In the genomic region with DNA sequence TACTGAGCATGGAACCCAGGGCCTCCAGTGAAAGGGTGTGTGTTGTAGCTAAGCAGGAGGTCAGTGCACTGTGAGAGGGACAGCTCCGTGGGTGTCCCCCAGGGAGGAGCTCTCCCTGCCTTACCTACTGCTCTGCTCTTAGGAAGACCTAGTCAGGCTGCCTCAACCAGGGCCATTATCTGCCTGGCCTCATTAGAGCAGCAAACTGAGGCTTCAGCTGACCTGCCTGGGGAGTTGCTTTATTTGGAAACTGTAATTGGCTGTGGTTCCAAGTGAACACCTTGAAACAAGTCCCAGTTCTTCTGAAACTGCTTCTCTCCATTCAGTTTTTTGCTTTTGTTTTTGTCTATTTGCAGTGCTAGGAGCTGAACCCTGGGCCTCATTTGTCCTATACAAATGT, we compare ENCODE assay signal across 24 mouse cellular contexts. TPM values are rescaled to one million over a fixed set of nuclear protein-coding genes. Genes with fewer than 3 reads are reported as not detected.
A peak's percentile ranks its signal among the peaks of the same experiment; 100 is the strongest.
DNase-seq lines count a peak whose midpoint lies in the region; ATAC-seq and TF ChIP-seq lines count a peak whose summit lies in the region.
"Had no signal": no experiment of that assay in that cellular context is flagged by ENCODE, and none has a peak within 500 bp of the region (broad histone marks: within the 10 kb centered on the region; RNA-seq: fewer than 3 reads in every experiment).

No protein-coding gene starts in this region.

- 37% methylated on average over 1 of the region's 1 CpGs for WGBS in heart, embryonic 11.5 days (ENCODE audit: insufficient replicate concordance)
- 48% methylated on average over 1 of the region's 1 CpGs for WGBS in liver, embryonic 14.5 days (ENCODE audit: insufficient replicate concordance)

- H3K4me1 ChIP-seq in heart, embryonic 11.5 days (ENCODE audit: control insufficient read depth, insufficient read depth, low read length): no peaks in the 10 kb centered on the region; the same call in 1 of the 2 replicates
- H3K4me1 ChIP-seq in liver, embryonic 14.5 days (replicated peaks; ENCODE audit: control insufficient read depth in 2 of 2, insufficient read depth in 2 of 2, low read length in 1 of 2): peaks cover 44 to 53% of the 10 kb centered on the region in 2 experiments
- H3K4me1 ChIP-seq: hindbrain, embryonic 12.5 days; limb, embryonic 10.5 days; midbrain, embryonic 12.5 days had no signal

- no peak for TF ChIP-seq CTCF in liver, embryonic 14.5 days (IDR thresholded peaks at IDR 0.05; ENCODE audit: low read depth)

- no peak overlapping the region for H3K4me3 ChIP-seq in heart, embryonic 11.5 days (ENCODE audit: low read depth, low read length)
- H3K4me3 ChIP-seq in liver, embryonic 14.5 days (ENCODE audit: insufficient read depth in 1 of 2, low read depth in 2 of 2, low read length in 2 of 2): no peak overlapping the region
- H3K4me3 ChIP-seq: embryonic facial prominence, embryonic 13.5 days; heart, embryonic 13.5 days; hindbrain, embryonic 12.5 days; left cerebral cortex, adult 2 months; limb, embryonic 10.5 days; midbrain, embryonic 12.5 days had no signal

- no peak for TF ChIP-seq EP300 in liver, embryonic 14.5 days (IDR thresholded peaks at IDR 0.05; ENCODE audit: low read depth)

- peak overlapping the region; percentile 54; the same call in 1 of the 2 replicates for H3K9ac ChIP-seq in heart, embryonic 11.5 days (ENCODE audit: low read depth, low read length)
- peak overlapping the region; percentile 45 for H3K9ac ChIP-seq in liver, embryonic 14.5 days (replicated peaks)
- H3K9ac ChIP-seq: embryonic facial prominence, embryonic 13.5 days; hindbrain, embryonic 12.5 days; midbrain, embryonic 12.5 days had no signal

- H3K36me3 ChIP-seq in heart, embryonic 11.5 days (ENCODE audit: control insufficient read depth, insufficient read depth, low read length): peaks cover 7% of the 10 kb centered on the region; the same call in 1 of the 2 replicates
- peaks cover 99% of the 10 kb centered on the region for H3K36me3 ChIP-seq in liver, embryonic 14.5 days (replicated peaks; ENCODE audit: control insufficient read depth, insufficient read depth, low read depth)

- H3K27ac ChIP-seq in heart, embryonic 11.5 days (ENCODE audit: low read depth, low read length): no peak overlapping the region
- peak overlapping the region; percentile 70 for H3K27ac ChIP-seq in liver, embryonic 14.5 days
- H3K27ac ChIP-seq: embryonic facial prominence, embryonic 13.5 days; heart, embryonic 13.5 days; hindbrain, embryonic 12.5 days; left cerebral cortex, adult 2 months; limb, embryonic 10.5 days; midbrain, embryonic 12.5 days had no signal

- ATAC-seq in heart, embryonic 11.5 days (replicated peaks; ENCODE audit: insufficient number of reproducible peaks, low FRiP score, low TSS enrichment): no peak
- no peak for ATAC-seq in liver, embryonic 14.5 days (ENCODE audit: insufficient read depth)
- ATAC-seq: activated CD4-positive, CD25-positive, alpha-beta regulatory T cell, adult 4 months; intestine, postnatal 0 days had no signal

- no peaks in the 10 kb centered on the region for H3K9me3 ChIP-seq in heart, embryonic 11.5 days (replicated peaks; ENCODE audit: control insufficient read depth, low read length)
- no peaks in the 10 kb centered on the region for H3K9me3 ChIP-seq in liver, embryonic 14.5 days (ENCODE audit: control insufficient read depth, low read length)
- H3K9me3 ChIP-seq: embryonic facial prominence, embryonic 13.5 days; heart, embryonic 13.5 days; hindbrain, embryonic 12.5 days; limb, embryonic 10.5 days; midbrain, embryonic 12.5 days had no signal

- no peaks in the 10 kb centered on the region for H3K27me3 ChIP-seq in heart, embryonic 11.5 days (ENCODE audit: control insufficient read depth, insufficient read depth, low read length)
- no peaks in the 10 kb centered on the region for H3K27me3 ChIP-seq in liver, embryonic 14.5 days (ENCODE audit: control insufficient read depth, insufficient read depth, low read length)
- H3K27me3 ChIP-seq: embryonic facial prominence, embryonic 13.5 days; heart, embryonic 13.5 days; hindbrain, embryonic 12.5 days; midbrain, embryonic 12.5 days had no signal

- intact Hi-C loops in heart, postnatal 14 days (cut with DNase I): no loop called here

- H3K4me2 ChIP-seq in heart, embryonic 11.5 days: no peak overlapping the region; the same call in 1 of the 2 replicates
- peak overlapping the region; percentile 38 for H3K4me2 ChIP-seq in liver, embryonic 14.5 days (ENCODE audit: low read depth)
- H3K4me2 ChIP-seq: embryonic facial prominence, embryonic 13.5 days; heart, embryonic 13.5 days; hindbrain, embryonic 12.5 days; midbrain, embryonic 12.5 days had no signal

- DNase-seq in heart, postnatal 14 days: no peak
- DNase-seq in cerebellum, adult 18-20 months: peak; percentile 55 to 64
- DNase-seq in cerebellum, adult 9-10 months: peak; percentile 71
- no peak for DNase-seq in liver, embryonic 14.5 days (ENCODE audit: low read depth in 3 of 3, low spot score in 3 of 3)
- DNase-seq in kidney, postnatal 4 days: no peak
- DNase-seq in left cerebral cortex, adult 8-10 months (ENCODE audit: low spot score in 2 of 2): no peak
- DNase-seq: adrenal gland, postnatal 10 days; embryo, embryonic 11 days; kidney, postnatal 25 days; lung, postnatal 10 days had no signal

RNA-seq across cellular contexts. Expression of gene Ptdss2, which starts 23.2 kb away (rescaled TPM):
- 65.0 and 71.2 TPM in 2 replicates for polyA plus RNA-seq in heart, embryonic 11.5 days (2014; fragmentation: Nextera tagmentation; extraction: Ambion mirVana)
- 10 to 100 TPM; 35.9 to 38.7 TPM for total RNA-seq in heart, postnatal 14 days (2021)
- 72.2 and 72.8 TPM in 2 replicates for polyA plus RNA-seq in liver, embryonic 14.5 days (2012; rRNA removed)
- polyA plus RNA-seq in liver, embryonic 14.5 days (2014; fragmentation: Nextera tagmentation; extraction: Ambion mirVana): 111 and 130 TPM in 2 replicates
- total RNA-seq in left cerebral cortex, adult 8-10 months (2022): 10 to 100 TPM; 48.4 to 57.7 (median 52.3) TPM

RNA-seq across cellular contexts. Expression of gene Rnh1, which starts 27.3 kb away (rescaled TPM):
- 95.3 and 103 TPM in 2 replicates for polyA plus RNA-seq in heart, embryonic 11.5 days (2014; fragmentation: Nextera tagmentation; extraction: Ambion mirVana)
- 10 to 100 TPM; 60.8 to 70.2 TPM for total RNA-seq in heart, postnatal 14 days (2021)
- 26.5 and 29.1 TPM in 2 replicates for polyA plus RNA-seq in liver, embryonic 14.5 days (2012; rRNA removed)
- 54.6 and 59.7 TPM in 2 replicates for polyA plus RNA-seq in liver, embryonic 14.5 days (2014; fragmentation: Nextera tagmentation; extraction: Ambion mirVana)
- 10 to 100 TPM; 41.0 to 52.8 (median 44.8) TPM for total RNA-seq in left cerebral cortex, adult 8-10 months (2022)

RNA-seq across cellular contexts. Expression of gene Ano9, which starts 27.8 kb away (rescaled TPM):
- polyA plus RNA-seq in heart, embryonic 11.5 days (2014; fragmentation: Nextera tagmentation; extraction: Ambion mirVana): 0.31 TPM in 1 of 2 replicates, not detected in the other
- total RNA-seq in heart, postnatal 14 days (2021): under 1 TPM; 0.10 to 0.29 TPM
- 0.30 and 0.53 TPM in 2 replicates for polyA plus RNA-seq in liver, embryonic 14.5 days (2012; rRNA removed)
- polyA plus RNA-seq in liver, embryonic 14.5 days (2014; fragmentation: Nextera tagmentation; extraction: Ambion mirVana): 0.24 and 0.27 TPM in 2 replicates
- not detected for total RNA-seq in left cerebral cortex, adult 8-10 months (2022)
- total RNA-seq: gastrocnemius, adult 8-10 months; granulocyte monocyte progenitor cell, adult 5-6 weeks; left cerebral cortex, adult 2 months; liver, adult 2 months had no signal
- polyA plus RNA-seq: activated CD4-positive, CD25-positive, alpha-beta regulatory T cell, adult 4 months; C2C12; forebrain, embryonic 14.5 days; midbrain, embryonic 12.5 days had no signal

RNA-seq across cellular contexts. Expression of gene Sigirr, which starts 45.0 kb away (rescaled TPM):
- polyA plus RNA-seq in heart, embryonic 11.5 days (2014; fragmentation: Nextera tagmentation; extraction: Ambion mirVana): 2.3 and 3.0 TPM in 2 replicates
- total RNA-seq in heart, postnatal 14 days (2021): 1 to 10 TPM; 8.0 to 8.1 TPM
- polyA plus RNA-seq in liver, embryonic 14.5 days (2012; rRNA removed): 9.8 and 10.8 TPM in 2 replicates
- 16.0 and 18.4 TPM in 2 replicates for polyA plus RNA-seq in liver, embryonic 14.5 days (2014; fragmentation: Nextera tagmentation; extraction: Ambion mirVana)
- total RNA-seq in left cerebral cortex, adult 8-10 months (2022): 1 to 10 TPM; 2.3 to 2.6 (median 2.5) TPM

RNA-seq across cellular contexts. Expression of gene Hras, which starts 48.4 kb away (rescaled TPM):
- polyA plus RNA-seq in heart, embryonic 11.5 days (2014; fragmentation: Nextera tagmentation; extraction: Ambion mirVana): 73.1 and 80.9 TPM in 2 replicates
- total RNA-seq in heart, postnatal 14 days (2021): 100 to 1,000 TPM; 101 to 104 TPM
- polyA plus RNA-seq in liver, embryonic 14.5 days (2012; rRNA removed): 50.8 and 66.8 TPM in 2 replicates
- polyA plus RNA-seq in liver, embryonic 14.5 days (2014; fragmentation: Nextera tagmentation; extraction: Ambion mirVana): 84.4 and 102 TPM in 2 replicates
- total RNA-seq in left cerebral cortex, adult 8-10 months (2022): 100 to 1,000 TPM; 226 to 267 (median 258) TPM

Comparison
In these comparisons a context has a peak if more than half of its experiments do, and no peak if none do; other contexts are left out.
1. DNase-seq: peak in cerebellum, adult 18-20 months (2 of 2) and cerebellum, adult 9-10 months (single experiment); none in heart, postnatal 14 days (0 of 2), liver, embryonic 14.5 days (0 of 3), kidney, postnatal 4 days (0 of 2) and left cerebral cortex, adult 8-10 months (0 of 2).